Mouse (Mus musculus): Measurements from ENCODE around the gene Olfr313. TPM values are rescaled to one million over a fixed set of nuclear protein-coding genes. Genes with fewer than 3 reads are reported as not detected.
"Not testable (repeated sequence)": the region's sequence is repeated elsewhere in the genome, so short reads cannot be mapped to it uniquely, and the experiment has no call there.

The Olfr313 gene
- polyA plus RNA-seq, 1 experiment from 2014 or later, result not detected

GRCm38 (mm10) chr11:58804393-58804792 lies 10.4 kb upstream of the Olfr313 start:
- H3K36me3 ChIP-seq (ENCODE audit: insufficient read depth, low read length), result no peaks in the 10 kb centered on the region
- H3K27ac ChIP-seq, result no peak overlapping the region
- WGBS, result 51% methylated on average over 2 of the region's 2 CpGs
- TF ChIP-seq CTCF (IDR thresholded peaks at IDR 0.05; ENCODE audit: low read depth), result no peak
- no peak overlapping the region for H3K9ac ChIP-seq (ENCODE audit: low read depth, low read length)
- no peak overlapping the region for H3K4me3 ChIP-seq (replicated peaks; ENCODE audit: low read depth, low read length)
- H3K9me3 ChIP-seq (replicated peaks; ENCODE audit: low read length), result no peaks in the 10 kb centered on the region
- DNase-seq (ENCODE audit: low spot score), result no peak
- no peak for ATAC-seq (replicated peaks; ENCODE audit: low FRiP score, low read depth)
- no peak overlapping the region for H3K4me2 ChIP-seq (ENCODE audit: low read length)
- no peaks in the 10 kb centered on the region for H3K27me3 ChIP-seq (ENCODE audit: insufficient read depth, low read length)
- no peaks in the 10 kb centered on the region for H3K4me1 ChIP-seq (replicated peaks; ENCODE audit: insufficient read depth, low read length)

- no peaks in the 10 kb centered on the region for H3K36me3 ChIP-seq (ENCODE audit: insufficient read depth, low read length)
- H3K27ac ChIP-seq, result no peak overlapping the region
- no peaks in the 10 kb centered on the region for H3K9me3 ChIP-seq (replicated peaks; ENCODE audit: low read length)
- no peak for DNase-seq (ENCODE audit: low spot score)
- no peaks in the 10 kb centered on the region for H3K27me3 ChIP-seq (ENCODE audit: insufficient read depth, low read length)
- no peak overlapping the region for H3K9ac ChIP-seq (ENCODE audit: low read depth, low read length)
- H3K4me2 ChIP-seq (ENCODE audit: low read length), result no peak overlapping the region
- peak; percentile 38 for TF ChIP-seq CTCF (IDR thresholded peaks at IDR 0.05; ENCODE audit: low read depth)
- H3K4me1 ChIP-seq (replicated peaks; ENCODE audit: insufficient read depth, low read length), result no peaks in the 10 kb centered on the region
- WGBS, result 0% methylated on average over 1 of the region's 1 CpGs
- ATAC-seq (replicated peaks; ENCODE audit: low FRiP score, low read depth), result no peak
- no peak overlapping the region for H3K4me3 ChIP-seq (replicated peaks; ENCODE audit: low read depth, low read length)
Observed at GRCm38 (mm10) chr11:58812001-58812400, 2.8 kb upstream of the Olfr313 start.

GRCm38 (mm10) chr11:58815676-58816075 lies 876 bp downstream of the Olfr313 start:
- no peaks in the 10 kb centered on the region for H3K27me3 ChIP-seq (ENCODE audit: insufficient read depth, low read length)
- H3K36me3 ChIP-seq (ENCODE audit: insufficient read depth, low read length), result no peaks in the 10 kb centered on the region
- no peak overlapping the region for H3K9ac ChIP-seq (ENCODE audit: low read depth, low read length)
- ATAC-seq (replicated peaks; ENCODE audit: low FRiP score, low read depth) (no peak), DNase-seq (ENCODE audit: low spot score) (no peak)
- no peak overlapping the region for H3K27ac ChIP-seq
- H3K4me2 ChIP-seq (ENCODE audit: low read length), result no peak overlapping the region
- WGBS, result 71% methylated on average over 1 of the region's 1 CpGs
- no peak for TF ChIP-seq CTCF (IDR thresholded peaks at IDR 0.05; ENCODE audit: low read depth)
- H3K4me3 ChIP-seq (replicated peaks; ENCODE audit: low read depth, low read length), result no peak overlapping the region
- no peaks in the 10 kb centered on the region for H3K9me3 ChIP-seq (replicated peaks; ENCODE audit: low read length)
- H3K4me1 ChIP-seq (replicated peaks; ENCODE audit: insufficient read depth, low read length), result no peaks in the 10 kb centered on the region

- not testable (repeated sequence) for ATAC-seq (replicated peaks; ENCODE audit: low FRiP score, low read depth); DNase-seq (ENCODE audit: low spot score); H3K4me1 ChIP-seq (replicated peaks; ENCODE audit: insufficient read depth, low read length); H3K4me2 ChIP-seq (ENCODE audit: low read length); H3K27me3 ChIP-seq (ENCODE audit: insufficient read depth, low read length); H3K4me3 ChIP-seq (replicated peaks; ENCODE audit: low read depth, low read length); H3K9ac ChIP-seq (ENCODE audit: low read depth, low read length); H3K36me3 ChIP-seq (ENCODE audit: insufficient read depth, low read length); H3K27ac ChIP-seq; H3K9me3 ChIP-seq (replicated peaks; ENCODE audit: low read length)
Observed at GRCm38 (mm10) chr11:58828937-58829336, 14.1 kb downstream of the Olfr313 start, which contains the start of gene Olfr312. TSS of gene Olfr312 (plus strand) at chr11:58829237.

GRCm38 (mm10) chr11:58829764-58830163 lies 15.0 kb downstream of the Olfr313 start:
- H3K27me3 ChIP-seq (ENCODE audit: insufficient read depth, low read length), result no peaks in the 10 kb centered on the region
- no peak overlapping the region for H3K27ac ChIP-seq
- no peak overlapping the region for H3K4me2 ChIP-seq (ENCODE audit: low read length)
- H3K4me3 ChIP-seq (replicated peaks; ENCODE audit: low read depth, low read length), result no peak overlapping the region
- 79% methylated on average over 3 of the region's 3 CpGs for WGBS
- no peak for DNase-seq (ENCODE audit: low spot score)
- no peak overlapping the region for H3K9ac ChIP-seq (ENCODE audit: low read depth, low read length)
- ATAC-seq (replicated peaks; ENCODE audit: low FRiP score, low read depth), result no peak
- H3K36me3 ChIP-seq (ENCODE audit: insufficient read depth, low read length), result no peaks in the 10 kb centered on the region
- no peaks in the 10 kb centered on the region for H3K9me3 ChIP-seq (replicated peaks; ENCODE audit: low read length)
- TF ChIP-seq CTCF (IDR thresholded peaks at IDR 0.05; ENCODE audit: low read depth), result no peak
- H3K4me1 ChIP-seq (replicated peaks; ENCODE audit: insufficient read depth, low read length), result no peaks in the 10 kb centered on the region

- WGBS, result 83% methylated on average over 3 of the region's 3 CpGs
- DNase-seq (ENCODE audit: low spot score); H3K9me3 ChIP-seq (replicated peaks; ENCODE audit: low read length): not testable (repeated sequence)
Observed at GRCm38 (mm10) chr11:58832541-58832940, 17.7 kb downstream of the Olfr313 start.

GRCm38 (mm10) chr11:58838951-58839350 lies 24.2 kb downstream of the Olfr313 start, which contains the start of gene Olfr311:
TSS of gene Olfr311 (plus strand) at chr11:58839251.
- H3K4me2 ChIP-seq (ENCODE audit: low read length); H3K4me1 ChIP-seq (replicated peaks; ENCODE audit: insufficient read depth, low read length); ATAC-seq (replicated peaks; ENCODE audit: low FRiP score, low read depth); H3K9ac ChIP-seq (ENCODE audit: low read depth, low read length); H3K27ac ChIP-seq; H3K36me3 ChIP-seq (ENCODE audit: insufficient read depth, low read length); H3K9me3 ChIP-seq (replicated peaks; ENCODE audit: low read length); DNase-seq (ENCODE audit: low spot score); H3K4me3 ChIP-seq (replicated peaks; ENCODE audit: low read depth, low read length); H3K27me3 ChIP-seq (ENCODE audit: insufficient read depth, low read length): not testable (repeated sequence)

More at GRCm38 (mm10) chr11:58832541-58832940, 17.7 kb downstream of the Olfr313 start:
- not testable (repeated sequence) for H3K27ac ChIP-seq; ATAC-seq (replicated peaks; ENCODE audit: low FRiP score, low read depth); H3K4me2 ChIP-seq (ENCODE audit: low read length); H3K4me1 ChIP-seq (replicated peaks; ENCODE audit: insufficient read depth, low read length); H3K9ac ChIP-seq (ENCODE audit: low read depth, low read length); H3K36me3 ChIP-seq (ENCODE audit: insufficient read depth, low read length); H3K27me3 ChIP-seq (ENCODE audit: insufficient read depth, low read length); H3K4me3 ChIP-seq (replicated peaks; ENCODE audit: low read depth, low read length)

All from kidney, postnatal 0 days (tissue).